Mouse (Mus musculus) adrenal gland, postnatal 0 days (tissue): ENCODE measurements around the gene Mrpl14. TPM values are rescaled to one million over a fixed set of nuclear protein-coding genes. Genes with fewer than 3 reads are reported as not detected.

Experiments
- polyA plus RNA-seq: library from polyadenylated mRNA; unstranded; fragments of >200 nt; fragmentation: Nextera tagmentation; extraction: Ambion mirVana; gene quantifications from 2 replicates; pipeline ENCODE4 v1.2.1, GENCODE M21; 2015

Gene Mrpl14
- polyA plus RNA-seq, result 265 and 310 TPM in 2 replicates

GRCm38 (mm10) chr17:45686093-45686619 lies at the start of gene Mrpl14:
TSS of gene Mrpl14 (plus strand) at chr17:45686322.

GRCm38 (mm10) chr17:45659225-45659624 lies 26.9 kb upstream of the Mrpl14 start, which contains the start of gene Capn11:
TSS of gene Capn11 (minus strand) at chr17:45659325.

DNA sequence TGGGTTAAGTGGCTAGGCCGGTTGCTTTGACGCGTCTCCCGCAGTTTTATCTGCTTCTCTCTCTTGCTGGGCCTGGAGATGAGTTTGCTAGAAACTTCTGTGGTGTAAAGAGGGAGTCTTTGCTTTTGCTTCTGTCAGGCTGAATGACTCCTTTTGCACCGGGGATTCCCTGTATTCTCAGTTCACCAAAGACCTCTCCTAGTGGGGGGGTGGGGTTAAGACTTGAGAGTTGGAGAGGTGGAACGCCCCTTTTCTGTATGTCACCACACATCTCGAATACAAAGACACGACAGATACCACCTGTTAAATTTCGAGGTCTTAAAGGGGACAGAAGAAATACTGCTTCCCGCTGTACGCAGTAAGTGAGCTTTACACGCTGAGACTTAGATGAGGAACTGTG lies 594 bp downstream of the Mrpl14 start, which contains the start of gene Tmem63b:
Gene Tmem63b (minus strand): TSS at position 190 of the 400 bp plus-strand sequence.

GRCm38 (mm10) chr17:45733735-45734301 lies 47.7 kb downstream of the Mrpl14 start, which contains the start of gene 1600014C23Rik:
TSS of gene 1600014C23Rik (minus strand) at chr17:45733844.

Other genes starting within 250 kb of the Mrpl14 start
- 0.39 and 2.3 TPM in 2 replicates for gene Spats1, start 210.9 kb upstream of the Mrpl14 start, polyA plus RNA-seq
- 5.1 and 8.6 TPM in 2 replicates for gene Aars2, start 179.5 kb upstream of the Mrpl14 start, polyA plus RNA-seq
- 0.06 and 0.47 TPM in 2 replicates for gene Tcte1, start 162.9 kb upstream of the Mrpl14 start, polyA plus RNA-seq
- 1.2 and 5.1 TPM in 2 replicates for gene Tmem151b, start 136.6 kb upstream of the Mrpl14 start, polyA plus RNA-seq
- 3.6 and 4.3 TPM in 2 replicates for gene Nfkbie, start 130.6 kb upstream of the Mrpl14 start, polyA plus RNA-seq
- gene Slc35b2, start 122.4 kb upstream of the Mrpl14 start, polyA plus RNA-seq, result 143 and 167 TPM in 2 replicates
- gene Hsp90ab1, start 113.1 kb upstream of the Mrpl14 start, polyA plus RNA-seq, result 726 and 876 TPM in 2 replicates
- gene Slc29a1, start 86.7 kb upstream of the Mrpl14 start, polyA plus RNA-seq, result 94.3 and 154 TPM in 2 replicates
- gene Mymx, start 84.2 kb upstream of the Mrpl14 start, polyA plus RNA-seq, result 0.17 and 0.74 TPM in 2 replicates
- 0.10 and 0.76 TPM in 2 replicates for gene Capn11, start 27.0 kb upstream of the Mrpl14 start, polyA plus RNA-seq
- gene Tmem63b, start 583 bp downstream of the Mrpl14 start, polyA plus RNA-seq, result 26.0 and 27.7 TPM in 2 replicates
- not detected in 2 replicates for gene 1600014C23Rik, start 47.5 kb downstream of the Mrpl14 start, polyA plus RNA-seq